Mouse (Mus musculus) cerebellum, adult 2 months (tissue): ENCODE data around the gene Pde6g.

Source experiments
- CTCF ChIP-seq: fragments of 200-500 bp; IDR thresholded peaks from 2 replicates; pipeline ENCODE4 v1.5.1; 2011; ENCODE audit warnings: low read depth, mild to moderate bottlenecking, control low read depth, low read length, moderate library complexity, borderline replicate concordance; ENCODE audit not compliant: insufficient read depth
- POLR2A ChIP-seq: fragments of 200-500 bp; IDR thresholded peaks from 2 replicates; pipeline ENCODE4 v1.6.1; 2011; ENCODE audit warnings: low read length, control low read depth, borderline replicate concordance; ENCODE audit not compliant: insufficient read depth

GRCm38 (mm10) chr11:120501701-120502100 lies 48.4 kb upstream of the Pde6g start:
- TF ChIP-seq CTCF = no peak
- no peak for TF ChIP-seq POLR2A
